ENCODE assay signal across 8 mouse cellular contexts in the genomic region with DNA sequence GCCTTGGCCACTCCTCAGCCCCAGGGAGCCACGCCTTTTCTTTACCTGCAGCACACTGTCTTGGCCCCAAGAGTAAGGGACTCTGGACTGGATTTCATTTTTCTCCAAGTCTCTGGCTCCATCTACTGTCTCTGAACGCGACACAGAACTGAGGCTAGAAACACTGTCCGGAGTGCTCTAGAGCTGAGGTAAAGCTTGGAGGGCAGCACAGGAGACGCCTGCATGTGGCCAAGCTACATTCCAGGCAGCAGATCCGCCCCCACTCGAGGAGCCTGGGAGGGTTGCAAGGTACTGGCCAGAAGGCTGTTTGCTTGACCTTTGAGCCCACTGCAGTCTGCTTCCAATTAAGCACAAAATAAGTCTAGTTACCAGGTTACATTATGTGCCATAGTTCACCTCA.
DNase-seq lines count a peak whose midpoint lies in the region; ATAC-seq and TF ChIP-seq lines count a peak whose summit lies in the region.

No protein-coding gene starts in this region.

- peak; percentile 22; the same call in 1 of the 2 replicates for TF ChIP-seq CTCF in brain, embryonic 14.5 days (IDR thresholded peaks at IDR 0.05; ENCODE audit: borderline replicate concordance, extremely low read depth, insufficient read depth, insufficient read length)
- TF ChIP-seq CTCF in lung, postnatal 0 days (IDR thresholded peaks at IDR 0.05), result peak; percentile 72

- DNase-seq in layer of hippocampus, adult 11-12 months (ENCODE audit: low spot score), result peak; percentile 11
- no peak for DNase-seq in layer of hippocampus, adult 9-11 months
- DNase-seq in brain, embryonic 14.5 days (ENCODE audit: low read depth), result no peak
- peak; percentile 75 for DNase-seq in kidney, adult 18-20 months
- peak; percentile 91 for DNase-seq in lung, postnatal 0 days (ENCODE audit: low spot score)
- DNase-seq in right cerebral cortex, postnatal 25 days, result no peak
- no peak for DNase-seq in natural killer cell, adult 2 months (ENCODE audit: low spot score in 2 of 2)
- DNase-seq in thymus, postnatal 36 days, result no peak

- TF ChIP-seq POLR2A in brain, embryonic 14.5 days (IDR thresholded peaks at IDR 0.05; ENCODE audit: borderline replicate concordance, extremely low read depth, insufficient read depth, insufficient read length, poor library complexity, severe bottlenecking), result no peak

- H3K9me3 ChIP-seq in lung, postnatal 0 days (ENCODE audit: low read length), result no peaks in the 10 kb centered on the region

- no peaks in the 10 kb centered on the region for H3K36me3 ChIP-seq in lung, postnatal 0 days (ENCODE audit: insufficient read depth, low read length)

- H3K27ac ChIP-seq in lung, postnatal 0 days (ENCODE audit: low read length), result no peak overlapping the region

- H3K27me3 ChIP-seq in lung, postnatal 0 days (replicated peaks; ENCODE audit: insufficient read depth, low read length), result no peaks in the 10 kb centered on the region

- peak; percentile 98 for ATAC-seq in lung, postnatal 0 days

- WGBS in lung, postnatal 0 days, result 48% methylated on average over 7 of the region's 7 CpGs

- no peak overlapping the region for H3K4me2 ChIP-seq in lung, postnatal 0 days (replicated peaks; ENCODE audit: low read depth, low read length)

- TF ChIP-seq EP300 in lung, postnatal 0 days (IDR thresholded peaks at IDR 0.05), result 0 out of 2 replicates have a peak, but pooled peaks have one; percentile 43

- H3K4me1 ChIP-seq in lung, postnatal 0 days (ENCODE audit: insufficient read depth, low read depth, low read length), result no peaks in the 10 kb centered on the region

- no peak overlapping the region for H3K9ac ChIP-seq in lung, postnatal 0 days (replicated peaks; ENCODE audit: low read depth)

- H3K4me3 ChIP-seq in lung, postnatal 0 days (ENCODE audit: low read depth, low read length), result no peak overlapping the region

Comparison
In these comparisons a context has a peak if more than half of its experiments do, and no peak if none do; other contexts are left out.
1. DNase-seq: peak in layer of hippocampus, adult 11-12 months (single experiment), kidney, adult 18-20 months (single experiment) and lung, postnatal 0 days (single experiment); none in layer of hippocampus, adult 9-11 months (single experiment), brain, embryonic 14.5 days (single experiment), right cerebral cortex, postnatal 25 days (single experiment), natural killer cell, adult 2 months (0 of 2) and thymus, postnatal 36 days (0 of 2).